Mouse (Mus musculus) thymus, postnatal 25 days (tissue): Measurements from ENCODE around the gene 4930503B20Rik.
A peak's percentile ranks its signal among the peaks of the same experiment; 100 is the strongest.

Experiments used
- DNase-seq: peaks from one replicate; pipeline ENCODE4 v3.0.0; 2022

4930503B20Rik gene

DNA sequence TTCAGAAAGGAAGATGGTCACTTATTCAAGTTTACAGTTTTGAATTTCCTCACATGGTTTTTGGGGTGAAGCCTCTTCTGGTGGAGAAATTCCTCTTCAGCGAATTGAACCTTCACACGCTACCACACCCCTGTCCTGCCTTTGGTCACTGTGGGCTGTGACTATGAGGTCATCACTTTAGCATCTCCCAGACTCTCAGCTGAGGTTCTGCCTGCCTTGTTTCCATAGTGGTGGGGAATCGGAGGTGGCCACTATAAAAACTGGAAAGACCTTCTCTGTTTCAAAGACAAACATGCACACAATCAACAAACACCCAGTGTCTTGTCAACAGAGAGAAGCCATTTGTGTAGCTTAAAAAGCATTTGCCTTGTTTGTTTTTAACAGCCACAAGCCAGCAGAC, at the start of gene 4930503B20Rik:
TSS of gene 4930503B20Rik (minus strand) at position 101 of the 400 bp plus-strand sequence.
- no peak for DNase-seq

DNA sequence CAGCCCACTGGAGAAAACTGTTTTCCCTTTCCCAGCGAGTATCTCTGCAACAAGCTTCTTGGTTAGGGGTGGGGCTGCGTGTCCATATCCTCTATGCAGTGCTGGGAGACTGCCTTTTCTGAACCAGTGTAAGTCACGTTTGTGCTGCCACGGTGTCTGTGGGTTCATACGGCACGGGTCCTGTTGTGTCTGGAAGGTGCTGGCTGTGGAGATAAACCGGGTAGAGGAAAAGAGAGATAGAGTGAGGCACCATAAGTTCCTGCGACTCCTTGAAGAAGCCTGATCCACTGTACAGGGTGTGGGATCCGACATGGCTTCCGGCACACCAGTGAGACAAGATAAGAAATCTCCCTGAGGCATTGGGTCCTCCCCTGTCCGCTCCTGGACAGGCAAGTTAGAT, 48.9 kb upstream of the 4930503B20Rik start:
- no peak for DNase-seq

DNA sequence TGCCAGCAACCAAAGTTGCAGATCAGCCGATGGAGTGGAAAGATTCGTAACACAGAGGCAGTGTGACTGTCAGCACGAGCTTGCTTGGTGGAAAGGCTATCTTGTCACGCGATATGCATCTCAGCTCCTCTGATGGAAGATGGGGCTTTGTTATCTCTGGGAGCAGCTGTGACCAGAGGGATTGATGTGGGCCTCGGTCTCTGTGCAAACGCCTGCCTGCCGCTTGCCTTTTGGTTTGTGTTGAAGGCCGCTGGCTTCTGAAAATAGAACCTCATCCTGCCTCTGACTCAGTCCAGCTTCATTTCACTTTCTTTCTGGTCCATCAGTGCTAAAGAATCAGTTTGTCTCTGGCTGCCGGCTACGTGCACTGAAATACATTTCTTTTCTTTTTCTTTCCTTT, 47.9 kb upstream of the 4930503B20Rik start:
- DNase-seq = no peak

DNA sequence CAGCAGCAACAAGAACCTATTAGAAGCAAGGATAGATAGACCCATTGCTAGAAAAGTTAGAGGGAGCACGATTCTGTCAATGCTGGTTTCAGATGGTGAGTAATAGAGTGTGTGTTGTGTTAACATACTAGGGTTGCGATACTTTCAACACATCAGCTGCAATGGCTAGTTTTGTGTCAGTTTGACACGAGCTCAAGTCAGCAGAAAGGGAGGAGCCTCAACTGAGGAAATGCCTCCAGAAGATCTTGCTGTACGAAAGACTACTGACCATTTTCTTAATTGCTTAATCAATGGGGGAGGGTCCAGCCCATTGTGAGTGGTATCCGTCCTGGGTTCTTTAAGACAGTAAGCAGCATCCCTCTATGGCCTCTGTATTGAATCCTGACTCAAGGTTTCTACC, 41.4 kb upstream of the 4930503B20Rik start:
- DNase-seq = no peak

DNA sequence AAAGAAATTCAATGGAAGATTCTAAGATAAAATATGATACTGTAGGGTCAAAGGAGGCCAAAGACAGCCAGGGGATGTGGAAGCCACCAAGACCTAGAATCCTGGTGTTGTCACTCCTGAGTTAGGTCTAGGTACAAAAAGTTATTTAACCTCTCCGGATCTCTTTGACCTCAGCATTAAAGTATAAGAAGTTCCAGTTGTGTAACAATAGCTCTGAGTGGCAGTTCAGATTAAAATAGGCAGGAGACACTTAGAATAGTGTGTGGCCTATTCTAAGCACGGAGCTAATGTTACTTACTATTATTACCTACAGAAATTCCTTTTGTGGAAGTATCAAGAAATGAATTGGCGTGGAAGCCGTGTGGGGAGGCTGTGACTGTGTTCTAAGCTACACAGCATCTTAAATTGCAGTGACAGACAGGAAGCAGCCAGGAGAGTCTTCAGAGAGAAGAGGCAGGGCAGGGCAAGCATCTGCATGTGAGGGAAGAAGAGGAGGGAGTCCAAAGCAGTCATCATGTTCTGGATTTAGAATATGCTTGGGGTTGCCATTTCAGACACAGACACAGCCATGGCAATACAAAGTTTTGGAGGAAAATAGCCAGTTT, 36.1 kb upstream of the 4930503B20Rik start:
- no peak for DNase-seq

DNA sequence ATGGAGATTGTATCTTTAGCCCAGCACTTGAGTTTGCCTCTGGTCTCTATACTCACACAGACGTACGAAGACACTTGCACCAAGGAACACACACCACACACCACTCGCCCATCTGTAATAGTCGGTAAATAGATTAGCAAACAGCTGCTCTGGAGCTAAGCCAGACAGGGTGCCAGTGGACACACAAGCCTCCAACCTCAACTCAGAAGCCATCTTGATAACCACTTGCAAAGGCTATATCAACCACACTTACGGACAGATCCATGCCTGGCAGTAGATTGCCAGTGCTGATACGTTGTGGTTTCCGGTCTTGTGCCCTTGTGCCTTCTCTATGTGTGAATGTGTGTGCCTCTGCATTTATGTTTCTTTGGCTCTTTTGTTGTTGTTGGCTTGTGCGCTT, 35.3 kb upstream of the 4930503B20Rik start:
- DNase-seq = no peak

DNA sequence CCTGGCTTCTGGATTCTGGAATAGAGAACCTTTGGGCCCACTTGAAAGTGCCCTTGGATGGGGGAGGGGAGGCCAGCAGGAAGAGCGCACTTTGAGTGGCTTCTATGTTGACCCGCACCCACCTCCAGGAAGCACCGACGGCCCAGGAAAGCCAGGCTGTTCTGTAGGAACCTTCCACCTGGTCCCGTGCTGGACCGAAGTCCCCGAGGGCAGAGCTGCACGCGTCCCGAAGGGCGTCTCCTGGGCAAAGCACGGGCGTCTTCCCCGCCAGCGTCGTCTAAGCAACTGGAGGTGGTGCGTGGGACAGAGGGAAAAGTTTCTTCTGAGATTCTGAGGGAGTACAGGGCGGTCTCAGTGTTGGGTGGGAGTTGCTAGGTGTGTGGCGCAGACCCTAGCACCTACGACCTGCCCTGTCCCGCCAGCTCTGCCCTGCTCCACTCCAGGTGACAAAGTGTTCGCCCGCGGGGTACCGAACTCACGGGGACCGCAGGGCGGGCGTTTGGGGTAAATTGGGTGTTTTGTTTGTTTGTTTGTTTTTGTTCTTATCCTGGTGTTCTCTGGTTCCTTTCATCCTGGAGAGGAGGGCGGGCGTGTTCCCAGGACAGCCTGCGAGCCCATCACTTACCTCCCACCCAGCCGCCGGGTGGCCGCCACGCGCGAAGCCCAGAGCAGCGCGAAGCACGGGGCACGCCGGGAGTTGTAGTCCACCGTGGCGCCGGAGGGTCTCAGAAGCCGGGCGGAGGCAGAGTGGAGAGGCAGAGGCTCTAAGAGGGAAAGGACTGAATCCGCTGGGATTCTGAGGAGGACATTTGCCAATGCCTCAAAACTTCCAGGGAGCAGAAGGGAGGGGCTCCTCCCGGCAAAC, 33.9 kb upstream of the 4930503B20Rik start, which contains the start of gene Samd13:
TSS of gene Samd13 (minus strand) at position 782 of the 865 bp plus-strand sequence.
- peak; percentile 65 for DNase-seq

DNA sequence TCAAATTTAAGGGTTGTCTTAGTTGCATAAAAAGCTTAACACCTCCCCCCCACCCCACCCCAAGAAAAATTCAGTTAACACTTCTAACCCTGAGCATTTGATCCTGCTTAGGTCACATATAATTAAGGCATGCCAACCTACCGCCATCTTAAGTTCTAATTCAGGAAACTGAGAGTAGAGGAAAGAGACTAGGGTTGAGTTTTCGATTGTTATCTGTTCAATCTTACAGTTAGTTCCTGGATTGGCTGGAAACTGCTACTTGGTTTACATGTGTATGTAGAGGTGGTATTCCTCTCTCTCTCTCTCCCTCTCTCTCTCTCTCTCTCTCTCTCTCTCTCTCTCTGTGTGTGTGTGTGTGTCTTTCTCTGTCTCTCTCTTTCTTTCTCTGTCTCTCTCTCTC, 32.0 kb upstream of the 4930503B20Rik start:
- no peak for DNase-seq

DNA sequence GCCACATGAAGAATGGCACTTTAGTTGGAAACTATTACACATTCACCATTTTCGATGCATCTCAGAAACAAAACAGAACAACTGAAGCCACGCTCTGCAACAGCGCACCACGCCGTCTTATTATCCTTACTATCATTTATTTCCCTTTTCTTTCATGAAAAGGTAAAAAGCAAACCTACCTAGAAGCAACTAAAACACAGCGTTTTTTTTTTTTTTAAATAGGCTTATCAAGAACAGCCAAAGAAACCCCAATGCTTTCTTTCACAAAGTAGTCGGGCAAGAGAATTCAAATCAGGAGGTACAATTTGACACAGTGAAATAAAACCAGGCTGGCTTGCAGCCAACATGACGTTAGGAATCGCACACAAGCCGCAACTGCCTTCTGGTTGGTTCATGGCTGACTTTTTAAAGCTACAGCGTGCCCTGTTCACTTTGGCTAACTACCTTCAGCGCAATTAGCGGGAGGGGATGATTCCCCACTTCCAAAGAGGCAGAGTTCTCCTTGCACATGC, 31.1 kb upstream of the 4930503B20Rik start:
- DNase-seq = peak; percentile 38

DNA sequence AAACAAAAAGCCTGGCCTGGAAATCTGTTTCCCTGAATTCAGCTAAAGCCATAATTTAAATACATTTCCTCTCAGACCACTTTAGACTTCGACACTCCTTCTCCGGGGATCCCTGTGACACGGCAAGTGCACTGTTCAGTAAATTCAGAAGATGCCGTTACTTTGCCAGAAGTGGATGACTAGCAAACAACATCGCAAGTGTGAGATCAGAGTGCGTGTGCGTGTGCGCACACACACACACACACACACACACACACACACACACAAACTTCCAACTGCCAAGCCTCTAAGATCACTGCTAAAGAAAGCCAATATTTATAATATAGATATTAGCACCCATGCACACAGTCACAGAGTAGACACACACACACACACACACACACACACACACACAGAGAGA, 30.6 kb upstream of the 4930503B20Rik start:
- DNase-seq = no peak

DNA sequence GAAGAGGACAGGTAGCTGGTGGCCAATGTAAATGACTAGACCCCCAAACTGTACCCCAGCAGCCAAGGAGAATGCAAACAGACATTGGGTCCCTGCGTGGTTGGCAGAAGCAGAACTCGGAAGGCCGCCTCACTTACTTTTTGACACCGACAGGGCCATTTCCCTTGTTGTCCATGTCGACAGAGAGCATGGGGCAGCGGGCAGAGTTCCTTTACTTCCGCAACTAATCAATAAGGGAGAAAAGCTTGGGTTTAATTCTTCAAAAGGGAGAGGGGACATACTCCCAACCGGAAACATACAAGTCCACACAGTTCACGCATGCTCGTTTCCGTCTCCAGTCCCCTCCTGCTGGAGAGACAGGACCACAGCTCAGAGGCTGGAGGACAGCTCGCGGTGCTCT, 29.5 kb upstream of the 4930503B20Rik start:
- no peak for DNase-seq

DNA sequence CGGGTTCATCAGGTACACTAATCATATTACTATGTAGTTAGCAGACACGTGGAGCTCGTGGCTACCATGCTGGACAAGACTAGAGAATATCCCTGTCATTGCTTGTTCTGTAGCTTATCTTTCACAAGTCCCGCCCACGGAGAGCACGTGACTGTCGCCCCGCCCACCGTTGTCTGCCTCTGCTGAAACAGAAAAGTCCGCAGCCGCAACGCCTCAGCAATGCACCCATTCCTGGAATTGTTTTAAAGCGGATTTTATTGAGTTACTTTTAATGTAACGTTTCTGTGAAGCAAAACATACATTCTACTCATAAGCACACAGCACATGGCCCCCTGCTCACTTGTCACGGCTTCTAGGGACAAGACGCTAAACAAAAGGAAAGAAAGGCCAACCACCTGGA, 28.5 kb upstream of the 4930503B20Rik start:
- DNase-seq = no peak

DNA sequence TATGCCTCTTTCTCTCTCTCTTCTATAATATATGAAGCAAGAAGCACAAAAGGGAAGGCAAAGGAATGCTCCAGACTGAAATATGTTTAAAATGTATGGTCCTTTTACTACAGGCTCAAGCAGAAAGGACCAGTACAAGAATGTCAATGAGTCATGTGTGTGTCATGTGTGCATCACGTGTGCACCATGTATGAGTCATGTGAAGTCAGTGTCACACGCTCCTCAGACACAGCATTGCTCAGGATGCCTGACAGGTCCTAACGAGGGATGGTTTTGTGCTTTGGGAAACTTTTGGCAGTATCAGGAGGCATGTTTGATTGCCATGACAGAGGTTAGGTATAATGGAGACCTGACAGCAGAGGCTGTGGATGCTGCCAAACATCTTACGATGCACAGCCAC, 25.1 kb upstream of the 4930503B20Rik start:
- no peak for DNase-seq

DNA sequence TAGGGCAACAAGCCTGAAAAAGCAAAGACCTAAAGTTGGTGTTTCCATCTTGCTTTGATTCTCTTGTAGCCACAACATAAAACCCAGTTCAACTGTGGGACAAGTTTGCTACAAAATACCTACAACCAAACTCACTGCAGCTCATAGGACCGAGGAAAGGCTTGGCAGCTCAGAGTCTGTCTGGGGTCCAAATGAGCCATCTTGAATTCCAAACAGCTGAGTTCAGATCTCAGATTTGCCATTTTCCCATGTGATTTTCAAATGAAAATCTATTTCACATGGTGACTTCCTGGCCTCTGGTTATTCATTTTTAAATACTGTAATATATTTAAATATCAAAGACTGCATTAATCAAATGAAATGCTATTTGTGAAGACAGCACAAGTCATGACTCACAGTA, 24.0 kb upstream of the 4930503B20Rik start:
- DNase-seq = no peak

DNA sequence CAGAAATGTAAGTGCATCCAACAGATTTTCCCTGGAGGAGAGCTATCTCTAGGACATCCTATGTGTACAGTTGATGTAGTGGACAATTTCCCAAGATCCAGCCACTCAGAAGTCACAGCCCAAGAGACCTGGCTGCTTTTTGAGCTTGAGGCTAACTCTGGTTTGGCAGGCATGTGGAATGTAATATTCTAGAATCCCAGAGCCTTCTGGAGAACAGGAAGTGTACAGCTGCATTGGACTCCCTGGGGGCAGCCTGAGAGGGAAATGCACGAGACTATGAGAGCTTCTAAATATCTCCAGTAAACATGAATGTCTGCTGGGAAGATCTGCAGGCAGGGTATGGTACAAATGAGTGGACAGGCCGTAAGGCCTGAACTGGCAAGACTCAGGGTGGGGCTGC, 20.0 kb upstream of the 4930503B20Rik start:
- no peak for DNase-seq

DNA sequence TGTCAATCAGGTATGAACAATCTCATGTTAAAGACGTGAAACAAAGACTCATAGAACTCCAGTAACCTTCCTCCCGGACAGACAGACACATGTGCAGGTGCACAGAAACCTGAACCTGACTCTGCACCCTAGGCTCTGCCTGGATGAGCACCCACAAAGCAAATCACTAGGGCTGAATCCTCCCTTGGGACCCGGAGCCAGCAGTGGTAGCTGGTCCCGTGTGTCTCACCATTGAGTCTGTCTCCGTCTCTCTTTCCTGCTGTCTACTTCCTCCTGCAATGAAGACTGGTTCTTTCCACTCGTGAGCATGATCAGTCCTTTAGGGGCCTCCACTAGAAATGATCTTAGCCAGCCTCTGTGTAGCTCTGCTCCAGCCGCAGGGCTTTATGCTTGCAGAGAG, 10.8 kb upstream of the 4930503B20Rik start:
- DNase-seq = no peak

DNA sequence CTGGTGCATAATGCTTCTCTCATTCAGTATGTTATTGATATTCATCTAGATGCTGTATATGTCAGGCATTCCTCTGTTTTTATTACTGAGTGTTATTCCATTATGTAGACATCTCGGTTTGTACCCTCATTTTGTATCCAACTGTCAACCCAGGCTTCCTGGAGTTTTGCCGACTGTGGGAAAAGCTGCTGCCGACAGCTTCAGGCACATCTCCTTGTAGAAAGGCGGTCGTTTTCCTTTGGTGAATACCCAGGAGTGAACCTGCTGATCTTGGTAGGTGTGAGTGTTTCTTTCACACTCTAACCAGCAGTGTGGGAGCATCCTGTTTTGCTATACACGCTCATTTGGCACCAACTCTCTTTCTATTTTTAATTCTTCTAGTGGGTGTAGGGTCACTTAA, 9.9 kb upstream of the 4930503B20Rik start:
- DNase-seq = no peak

DNA sequence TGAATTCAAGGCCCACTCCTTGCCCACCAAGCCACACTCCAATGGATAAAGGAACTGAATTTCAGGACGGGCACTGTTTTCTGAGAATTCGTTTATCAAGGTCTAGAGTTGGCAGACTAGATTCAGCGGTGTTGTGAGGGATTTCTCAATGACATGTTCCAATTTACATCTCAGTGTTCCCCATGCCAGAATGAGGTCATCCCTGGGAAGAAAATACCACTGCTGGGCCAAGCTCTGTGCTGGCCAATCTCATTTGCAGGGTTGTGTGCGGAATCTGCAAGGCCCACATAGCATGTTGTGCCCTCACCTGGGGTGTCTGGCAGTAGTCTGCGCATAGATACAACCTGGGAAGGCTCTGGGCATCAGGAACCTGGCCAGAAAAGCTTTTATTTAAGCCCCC, 8.2 kb upstream of the 4930503B20Rik start:
- no peak for DNase-seq

DNA sequence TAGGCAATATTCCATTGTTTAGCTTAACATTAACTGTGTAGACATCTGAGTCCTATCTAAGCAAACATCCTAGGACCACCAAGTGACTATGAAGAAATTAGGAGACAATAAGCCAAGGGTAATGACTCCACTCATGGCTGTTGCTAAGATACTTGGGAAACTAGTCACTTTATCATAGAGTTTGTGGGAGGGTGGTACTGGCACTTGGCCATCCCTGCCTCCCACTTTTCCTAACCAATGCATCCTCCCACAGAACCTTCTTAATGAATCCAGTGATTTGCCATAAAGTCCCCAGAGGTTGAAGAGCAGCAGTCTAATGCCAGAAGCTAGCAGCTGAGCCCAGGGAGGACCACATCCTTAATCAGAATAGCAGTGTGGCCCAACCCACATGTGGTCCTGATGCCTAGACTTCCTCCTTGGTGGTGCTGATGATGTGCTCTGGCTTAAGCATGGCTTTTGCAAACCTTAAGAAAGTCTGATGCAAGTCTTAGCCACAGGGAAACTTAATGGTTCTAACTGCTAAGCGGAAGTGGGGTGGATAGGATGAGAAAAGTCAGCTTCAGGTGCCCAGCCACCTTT, 7.0 kb upstream of the 4930503B20Rik start:
- DNase-seq = no peak

DNA sequence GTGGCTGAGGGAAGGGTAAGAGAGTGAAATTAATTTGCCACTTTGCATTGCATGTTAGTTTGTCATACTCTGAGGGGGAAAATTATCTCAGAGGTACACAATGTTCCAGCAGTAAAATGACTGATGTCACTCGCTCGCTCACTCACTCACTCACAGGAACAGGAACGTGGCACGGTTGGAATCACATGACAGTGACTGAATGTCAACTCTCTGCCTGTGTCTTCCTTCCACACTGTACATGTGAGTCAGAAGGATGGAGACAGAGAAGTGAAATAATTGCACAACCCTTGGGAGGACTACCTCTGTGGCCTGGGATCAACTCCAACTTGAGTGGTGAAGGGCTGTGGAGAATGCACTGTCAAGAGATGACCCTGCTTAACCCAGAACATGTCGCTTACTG, 6.3 kb upstream of the 4930503B20Rik start:
- DNase-seq = no peak

DNA sequence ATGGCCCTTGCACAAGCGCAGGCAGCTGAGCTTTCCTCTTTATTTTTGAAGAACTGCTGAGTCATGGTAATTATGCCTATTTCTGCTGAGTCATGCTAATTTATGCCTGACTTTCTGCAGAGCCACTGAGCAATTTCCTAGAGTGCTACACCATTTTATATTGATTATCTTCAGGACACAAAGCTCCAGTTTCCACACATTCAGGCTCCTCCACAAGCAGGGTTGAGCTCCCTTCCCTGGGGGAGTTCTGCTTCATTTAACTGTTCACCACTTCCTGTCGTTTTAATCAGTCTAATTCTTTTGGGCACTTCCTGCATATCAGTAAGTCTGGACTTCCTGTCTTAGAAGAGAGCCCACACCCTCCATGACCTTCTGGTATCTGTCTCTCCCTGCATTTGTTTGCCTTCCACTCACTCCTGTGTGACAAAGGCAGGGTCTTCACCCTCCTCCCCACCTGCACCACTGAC, 4.0 kb upstream of the 4930503B20Rik start:
- DNase-seq = no peak

DNA sequence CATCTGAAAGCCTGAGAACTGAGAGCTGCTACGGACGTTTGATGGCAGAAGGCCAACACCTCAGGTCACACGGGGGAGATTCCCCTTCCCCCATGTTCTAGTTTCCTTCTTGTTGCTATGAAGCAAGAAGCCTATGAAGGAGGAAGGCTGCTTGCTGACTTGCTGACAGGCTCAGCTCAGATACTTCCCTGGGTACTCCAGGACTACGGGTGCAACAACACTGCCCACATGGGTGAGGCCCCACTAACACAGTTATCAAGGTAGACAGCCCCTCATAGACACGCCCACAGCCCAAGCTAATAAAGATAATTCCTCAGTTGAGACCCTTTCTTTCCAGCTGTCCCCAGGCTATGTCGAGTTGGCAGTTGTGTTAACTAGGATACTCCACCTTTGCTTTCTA, 2.6 kb upstream of the 4930503B20Rik start:
- DNase-seq = no peak

DNA sequence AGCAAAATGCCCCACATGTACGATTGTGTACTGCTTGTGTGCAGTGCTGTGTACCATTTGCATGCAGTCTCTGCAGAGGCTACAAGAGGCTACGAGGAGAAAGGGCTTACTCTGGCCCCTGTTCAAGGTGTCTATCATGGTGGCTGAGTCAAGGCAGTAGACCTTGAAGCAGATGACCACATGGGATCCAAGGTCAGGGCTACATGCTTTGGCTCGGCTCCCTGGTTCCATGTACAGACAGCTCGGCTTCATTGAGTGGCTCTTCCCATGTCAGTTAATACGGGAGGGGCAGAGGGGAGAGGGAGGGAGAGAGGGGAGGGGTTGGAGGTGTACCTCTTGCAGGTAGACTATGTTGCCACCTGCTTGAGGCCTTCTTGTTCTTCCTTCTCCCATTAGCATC, 1.3 kb upstream of the 4930503B20Rik start:
- no peak for DNase-seq

DNA sequence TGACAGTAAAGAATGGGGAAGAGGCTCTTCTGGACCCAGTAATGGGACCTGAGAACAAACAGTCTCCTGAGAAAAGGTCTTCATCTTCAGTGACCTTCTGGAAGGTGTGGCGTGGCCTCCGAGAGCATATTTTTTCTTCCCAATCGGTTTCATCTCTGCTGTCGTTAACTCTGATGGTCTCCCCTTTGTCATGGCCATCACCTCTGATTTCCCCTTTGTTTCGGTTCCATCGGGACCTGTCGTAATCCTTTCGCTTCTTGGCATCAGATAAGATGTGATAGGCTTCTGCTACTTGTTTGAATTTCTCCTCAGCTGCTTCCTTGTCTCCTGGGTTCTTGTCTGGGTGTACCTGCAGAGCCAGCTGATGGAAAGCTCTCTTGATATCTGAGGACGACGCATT, 401 bp downstream of the 4930503B20Rik start:
- DNase-seq = no peak
